Mouse (Mus musculus) E14TG2a.4 (cell line): ENCODE measurements around the gene Ust.

ENCODE experiments used
- CTCF ChIP-seq: conservative IDR thresholded peaks from 2 replicates; pipeline ENCODE4 v1.5.1; 2014; ENCODE audit warnings: low read length
- NANOG ChIP-seq: IDR thresholded peaks from 2 replicates; pipeline ENCODE4 v1.6.1; 2014; ENCODE audit warnings: borderline replicate concordance, low read length, mixed read lengths

- TF ChIP-seq NANOG = no peak
- no peak for TF ChIP-seq CTCF
Observed at GRCm38 (mm10) chr10:8224046-8224445, 294.6 kb downstream of the Ust start.
